Mouse (Mus musculus) layer of hippocampus, adult 9-11 months (tissue): ENCODE data around the gene Mettl15.
"Not testable (repeated sequence)": the region's sequence is repeated elsewhere in the genome, so short reads cannot be mapped to it uniquely, and the experiment has no call there.

Source experiments
- DNase-seq: peaks from one replicate; pipeline ENCODE4 v3.0.0; 2022

Mettl15 gene

GRCm38 (mm10) chr2:109280600-109281340 lies at the start of gene Mettl15, which contains the start of gene Kif18a:
Gene Mettl15, minus strand, starts transcription at chr2:109280748.
Gene Kif18a, plus strand, starts transcription at chr2:109280738.
- DNase-seq: peak; percentile 97

GRCm38 (mm10) chr2:109311369-109311768 lies 30.8 kb upstream of the Mettl15 start:
- no peak for DNase-seq

- DNase-seq: no peak
These were observed 23.1 kb upstream of the Mettl15 start for GRCm38 (mm10) chr2:109303638-109304037.

- no peak for DNase-seq
These were observed 21.7 kb upstream of the Mettl15 start for GRCm38 (mm10) chr2:109302234-109302633.

GRCm38 (mm10) chr2:109298160-109298559 lies 17.6 kb upstream of the Mettl15 start:
- no peak for DNase-seq

- DNase-seq: no peak
These were observed 15.7 kb upstream of the Mettl15 start for GRCm38 (mm10) chr2:109296264-109296663.

GRCm38 (mm10) chr2:109289327-109289726 lies 8.8 kb upstream of the Mettl15 start:
- DNase-seq: no peak

- no peak for DNase-seq
These were observed 3.6 kb upstream of the Mettl15 start for GRCm38 (mm10) chr2:109284121-109284520.

- DNase-seq: no peak
These were observed 768 bp upstream of the Mettl15 start for GRCm38 (mm10) chr2:109281341-109281690.

GRCm38 (mm10) chr2:109280272-109280599 lies 312 bp downstream of the Mettl15 start:
- DNase-seq: no peak

- DNase-seq: peak; percentile 7
These were observed 2.5 kb downstream of the Mettl15 start for GRCm38 (mm10) chr2:109278036-109278435.

GRCm38 (mm10) chr2:109277593-109277992 lies 3.0 kb downstream of the Mettl15 start:
- DNase-seq: no peak

- DNase-seq: no peak
These were observed 7.5 kb downstream of the Mettl15 start for GRCm38 (mm10) chr2:109273098-109273497.

GRCm38 (mm10) chr2:109262779-109263178 lies 17.8 kb downstream of the Mettl15 start:
- no peak for DNase-seq

GRCm38 (mm10) chr2:109241947-109242346 lies 38.6 kb downstream of the Mettl15 start:
- no peak for DNase-seq

- no peak for DNase-seq
These were observed 44.8 kb downstream of the Mettl15 start for GRCm38 (mm10) chr2:109235741-109236140.

- no peak for DNase-seq
These were observed 46.7 kb downstream of the Mettl15 start for GRCm38 (mm10) chr2:109233876-109234275.

- DNase-seq: no peak
These were observed 50.1 kb downstream of the Mettl15 start for GRCm38 (mm10) chr2:109230443-109230842.

- no peak for DNase-seq
These were observed 53.4 kb downstream of the Mettl15 start for GRCm38 (mm10) chr2:109227196-109227595.

- DNase-seq: no peak
These were observed 59.1 kb downstream of the Mettl15 start for GRCm38 (mm10) chr2:109221470-109221869.

GRCm38 (mm10) chr2:109216678-109217077 lies 63.9 kb downstream of the Mettl15 start:
- not testable (repeated sequence) for DNase-seq

- DNase-seq: not testable (repeated sequence)
These were observed 69.9 kb downstream of the Mettl15 start for GRCm38 (mm10) chr2:109210641-109211040.

GRCm38 (mm10) chr2:109208032-109208431 lies 72.5 kb downstream of the Mettl15 start:
- DNase-seq: no peak

GRCm38 (mm10) chr2:109182993-109183392 lies 97.6 kb downstream of the Mettl15 start:
- DNase-seq: peak; percentile 56

GRCm38 (mm10) chr2:109158509-109158908 lies 122.0 kb downstream of the Mettl15 start:
- DNase-seq: no peak
